In the genomic region with DNA sequence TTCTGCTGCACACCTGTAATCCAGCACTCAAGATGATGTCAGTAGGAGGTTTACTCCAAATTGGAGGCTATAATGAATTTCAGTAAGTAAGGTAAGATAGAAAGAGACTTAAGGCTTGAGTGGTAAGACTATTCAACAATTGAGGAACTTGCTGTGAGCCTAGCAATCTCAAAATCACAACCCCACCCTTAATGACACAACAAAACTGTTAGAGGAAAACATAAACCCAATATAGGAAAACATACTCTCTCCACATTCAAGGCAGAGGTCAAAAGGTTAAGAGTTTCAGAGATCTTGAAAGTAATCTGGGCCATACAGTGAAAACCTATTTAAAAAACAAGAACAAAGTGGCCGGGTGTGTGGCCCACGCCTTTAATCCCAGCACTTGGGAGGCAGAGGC, we compare ENCODE assay signal across 13 mouse cellular contexts.
"Had no signal": no experiment of that assay in that cellular context is flagged by ENCODE, and none has a peak within 500 bp of the region (broad histone marks: within the 10 kb centered on the region; RNA-seq: fewer than 3 reads in every experiment).

No protein-coding gene starts in this region.

- DNase-seq: kidney, adult 9 months; kidney, postnatal 10 days; lung, adult 2 months; lung, postnatal 36 days; right cerebral cortex, postnatal 14 days; thymus, postnatal 36 days had no signal

- H3K27ac ChIP-seq: limb, embryonic 10.5 days; liver, embryonic 15.5 days had no signal

- H3K27me3 ChIP-seq: liver, embryonic 15.5 days; megakaryocyte, embryonic 14.5 days had no signal

- ATAC-seq: lung, postnatal 0 days; midbrain, embryonic 16.5 days had no signal

- H3K9me3 ChIP-seq: limb, embryonic 10.5 days; liver, embryonic 15.5 days; megakaryocyte, embryonic 14.5 days had no signal

- H3K4me3 ChIP-seq: limb, embryonic 10.5 days; liver, embryonic 15.5 days; megakaryocyte, embryonic 14.5 days had no signal

- H3K36me3 ChIP-seq: liver, embryonic 15.5 days had no signal

- H3K9ac ChIP-seq: liver, embryonic 15.5 days had no signal

- H3K4me2 ChIP-seq: liver, embryonic 11.5 days; liver, embryonic 15.5 days; midbrain, embryonic 11.5 days had no signal
